Mouse (Mus musculus): Measurements from ENCODE around the gene Ccdc17. TPM values are rescaled to one million over a fixed set of nuclear protein-coding genes. Genes with fewer than 3 reads are reported as not detected.

The Ccdc17 gene
- polyA plus RNA-seq, 1 experiment from 2014 or later: 5.9 TPM

DNA sequence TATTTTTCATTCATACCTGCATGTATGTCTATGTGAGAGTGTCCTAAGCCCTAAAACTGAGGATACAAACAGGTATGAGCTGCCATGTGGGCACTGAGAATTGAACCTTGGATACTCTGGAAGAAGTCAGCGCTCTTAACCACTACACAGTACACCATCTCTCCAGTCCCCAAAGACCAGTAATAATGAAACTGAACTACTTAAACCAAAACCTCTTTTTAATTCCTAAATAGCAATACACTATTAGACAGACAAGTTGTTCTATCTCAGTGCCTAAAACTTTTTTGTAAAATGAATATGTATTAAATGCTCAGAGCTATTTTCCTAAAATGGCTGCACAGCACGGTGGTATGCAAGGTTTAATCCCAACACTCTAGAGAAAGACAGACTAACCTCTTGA, 18.8 kb downstream of the Ccdc17 start:
- Histone ChIP-seq H3K27me3 (ENCODE audit: insufficient read depth, low read length) (no peaks in the 10 kb centered on the region), H3K4me2 (ENCODE audit: low read length) (no peak overlapping the region), H3K4me1 (replicated peaks; ENCODE audit: insufficient read depth, low read length) (no peaks in the 10 kb centered on the region), H3K27ac (no peak overlapping the region), H3K9me3 (replicated peaks; ENCODE audit: low read length) (no peaks in the 10 kb centered on the region), H3K9ac (ENCODE audit: low read depth, low read length) (no peak overlapping the region), H3K36me3 (ENCODE audit: insufficient read depth, low read length) (peaks cover 27% of the 10 kb centered on the region), H3K4me3 (replicated peaks; ENCODE audit: low read depth, low read length) (no peak overlapping the region)
- no peak for TF ChIP-seq CTCF (IDR thresholded peaks at IDR 0.05; ENCODE audit: low read depth)
- WGBS: 97% methylated on average over 2 of the region's 2 CpGs
- ATAC-seq (replicated peaks; ENCODE audit: low FRiP score, low read depth): no peak
- DNase-seq (ENCODE audit: low spot score): no peak

DNA sequence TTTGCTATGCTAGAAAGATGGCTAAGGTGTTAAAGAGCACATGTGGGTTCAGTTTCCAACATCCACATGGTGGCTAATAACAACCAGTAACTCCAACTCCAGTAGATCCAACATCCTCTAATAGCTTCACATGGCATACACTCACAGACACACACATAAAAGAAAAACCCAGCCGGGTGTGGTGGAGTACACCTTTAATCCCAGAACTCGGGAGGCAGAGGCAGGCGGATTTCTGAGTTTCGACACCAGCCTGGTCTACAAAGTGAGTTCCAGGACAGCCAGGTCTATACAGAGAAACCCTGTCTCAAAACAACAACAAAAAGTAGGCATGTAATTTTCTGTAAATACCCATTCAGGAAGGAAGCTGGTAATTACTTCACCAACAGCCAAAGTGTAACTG, 28.4 kb downstream of the Ccdc17 start:
- WGBS: 93% methylated on average over 4 of the region's 4 CpGs

DNA sequence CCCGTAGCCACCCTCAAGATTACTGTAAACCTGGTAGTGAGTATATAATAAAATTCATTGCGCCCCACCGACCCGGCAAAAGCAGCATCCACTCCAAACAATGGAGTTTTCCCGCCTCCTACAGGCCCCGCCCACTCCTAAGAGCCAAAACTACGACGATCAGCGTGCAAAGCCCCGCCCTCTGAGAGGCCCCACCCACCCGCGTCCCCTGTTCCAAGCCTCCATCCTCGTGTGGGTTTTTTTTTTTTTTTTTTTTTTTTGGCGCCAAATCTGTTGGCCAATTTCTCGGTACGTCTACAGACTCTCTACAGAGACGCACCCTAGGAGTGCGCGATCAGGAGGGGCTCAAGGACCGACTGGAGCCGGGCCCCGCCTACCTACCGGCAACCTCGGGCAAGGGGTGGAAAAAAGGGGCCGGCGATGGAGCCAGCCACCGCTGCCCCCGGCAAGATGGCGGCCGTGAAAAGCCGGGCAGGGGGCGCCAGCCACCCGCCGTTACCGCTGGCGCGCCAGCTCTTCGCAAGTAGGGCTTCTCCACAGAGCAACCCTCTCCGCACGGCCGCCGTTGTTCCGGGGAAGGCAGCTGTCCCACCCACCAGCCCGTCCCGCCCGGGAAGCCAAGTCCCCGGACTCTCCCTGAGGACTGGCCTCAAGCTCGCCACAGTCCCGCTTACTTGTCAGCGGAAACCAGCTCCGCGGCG, 30.4 kb downstream of the Ccdc17 start:
- H3K4me3 ChIP-seq (replicated peaks; ENCODE audit: low read depth, low read length): peak overlapping the region; percentile 99
- peak overlapping the region; percentile 96 for H3K27ac ChIP-seq
- peak overlapping the region; percentile 67 for H3K4me2 ChIP-seq (ENCODE audit: low read length)
- peaks cover under 1% of the 10 kb centered on the region; the same call in 1 of the 2 replicates for H3K36me3 ChIP-seq (ENCODE audit: insufficient read depth, low read length)
- H3K9me3 ChIP-seq (replicated peaks; ENCODE audit: low read length): no peaks in the 10 kb centered on the region
- H3K27me3 ChIP-seq (ENCODE audit: insufficient read depth, low read length): no peaks in the 10 kb centered on the region
- H3K9ac ChIP-seq (ENCODE audit: low read depth, low read length): peak overlapping the region; percentile 91
- peak; percentile 95 for DNase-seq (ENCODE audit: low spot score)
- H3K4me1 ChIP-seq (replicated peaks; ENCODE audit: insufficient read depth, low read length): 0 out of 2 replicates have a peak, but pooled peaks cover 5% of the 10 kb centered on the region
- under 1% methylated on average over 53 of the region's 53 CpGs for WGBS
- ATAC-seq (replicated peaks; ENCODE audit: low FRiP score, low read depth): peak; percentile 65
- TF ChIP-seq CTCF (IDR thresholded peaks at IDR 0.05; ENCODE audit: low read depth): peak; percentile 32

More for the DNA sequence above, 28.4 kb downstream of the Ccdc17 start:
- no peak for TF ChIP-seq CTCF (IDR thresholded peaks at IDR 0.05; ENCODE audit: low read depth)
- Histone ChIP-seq H3K9me3 (replicated peaks; ENCODE audit: low read length) (no peaks in the 10 kb centered on the region), H3K27me3 (ENCODE audit: insufficient read depth, low read length) (no peaks in the 10 kb centered on the region), H3K4me2 (ENCODE audit: low read length) (no peak overlapping the region), H3K4me1 (replicated peaks; ENCODE audit: insufficient read depth, low read length) (0 out of 2 replicates have a peak, but pooled peaks cover 5% of the 10 kb centered on the region), H3K9ac (ENCODE audit: low read depth, low read length) (no peak overlapping the region), H3K36me3 (ENCODE audit: insufficient read depth, low read length) (peaks cover 4% of the 10 kb centered on the region), H3K27ac (no peak overlapping the region), H3K4me3 (replicated peaks; ENCODE audit: low read depth, low read length) (no peak overlapping the region)
- ATAC-seq (replicated peaks; ENCODE audit: low FRiP score, low read depth): no peak
- no peak for DNase-seq (ENCODE audit: low spot score)

DNA sequence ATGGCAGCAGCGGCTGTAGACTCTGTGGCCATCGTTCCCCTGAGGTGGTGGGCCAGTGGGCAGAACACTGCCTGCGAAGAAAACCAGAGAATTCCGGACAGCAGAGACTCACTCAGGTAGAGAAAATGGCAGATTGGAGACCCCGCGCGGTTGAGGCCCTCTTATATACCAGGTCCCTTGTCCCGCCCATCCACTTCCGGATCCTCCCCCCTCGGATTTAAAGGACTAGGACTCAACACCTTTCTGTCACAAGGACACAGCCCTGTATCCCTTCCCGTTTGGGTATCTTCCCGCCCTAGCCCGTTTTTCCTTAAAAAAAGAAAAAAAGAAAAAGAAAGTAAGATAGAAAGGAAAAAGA, 30.9 kb downstream of the Ccdc17 start:
- Histone ChIP-seq H3K36me3 (ENCODE audit: insufficient read depth, low read length) (no peaks in the 10 kb centered on the region), H3K9ac (ENCODE audit: low read depth, low read length) (peak overlapping the region; percentile 91), H3K4me2 (ENCODE audit: low read length) (peak overlapping the region; percentile 67), H3K4me3 (replicated peaks; ENCODE audit: low read depth, low read length) (peak overlapping the region; percentile 99), H3K4me1 (replicated peaks; ENCODE audit: insufficient read depth, low read length) (0 out of 2 replicates have a peak, but pooled peaks cover 5% of the 10 kb centered on the region), H3K27me3 (ENCODE audit: insufficient read depth, low read length) (no peaks in the 10 kb centered on the region), H3K27ac (peak overlapping the region; percentile 96), H3K9me3 (replicated peaks; ENCODE audit: low read length) (no peaks in the 10 kb centered on the region)
- ATAC-seq (replicated peaks; ENCODE audit: low FRiP score, low read depth) (peak; percentile 93), DNase-seq (ENCODE audit: low spot score) (peak; percentile 97)
- no peak for TF ChIP-seq CTCF (IDR thresholded peaks at IDR 0.05; ENCODE audit: low read depth)
- WGBS: 0% methylated on average over 13 of the region's 13 CpGs

DNA sequence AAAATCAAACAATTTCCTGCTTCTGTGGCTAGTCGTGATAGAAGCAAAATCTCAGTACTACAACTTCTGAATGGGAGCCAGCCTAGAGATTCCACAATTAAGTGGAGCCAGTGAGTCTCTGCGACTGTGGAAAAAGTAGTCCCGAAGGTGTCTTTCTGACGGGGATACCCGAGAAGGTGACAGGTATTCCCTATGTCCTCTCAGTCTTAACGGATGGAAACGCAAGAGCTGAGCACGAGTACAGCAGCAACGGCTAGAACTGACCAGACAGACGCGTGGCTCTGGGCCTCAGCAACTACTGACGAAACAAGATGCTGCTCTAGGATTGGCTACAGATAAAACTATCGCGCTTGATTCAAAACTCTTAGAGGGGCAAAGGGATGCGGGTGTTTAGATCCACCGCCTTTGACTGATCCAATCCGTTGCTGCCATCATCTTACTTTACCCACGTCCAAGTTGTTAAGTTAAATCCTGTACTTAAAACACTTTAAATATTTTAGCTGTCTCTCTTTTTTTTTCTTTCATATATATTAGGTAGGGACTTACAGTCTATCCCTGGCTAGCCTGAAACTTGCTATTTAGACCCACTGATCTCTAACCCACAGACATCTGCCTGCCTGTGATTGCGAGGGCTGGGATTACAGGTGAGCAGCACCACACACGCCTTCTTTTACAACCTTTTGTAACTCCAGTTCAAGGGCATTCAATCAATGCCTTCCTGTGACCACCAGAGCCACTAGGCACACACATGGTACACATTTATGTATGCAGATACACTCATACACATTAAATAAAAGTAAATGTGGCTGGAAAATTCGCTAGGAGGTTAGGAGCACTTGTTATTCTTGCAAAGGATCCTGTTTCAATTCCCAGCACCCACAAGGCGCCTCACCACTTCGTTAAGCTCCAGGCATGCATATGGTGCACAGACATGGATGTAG, 31.5 kb downstream of the Ccdc17 start, which contains the start of gene Nasp:
Nasp (minus strand) TSS at position 220 of the 941 bp plus-strand sequence.
- Histone ChIP-seq H3K9ac (ENCODE audit: low read depth, low read length) (peak within 1 kb of the TSS; percentile 91), H3K27ac (peak within 1 kb of the TSS; percentile 96), H3K4me1 (replicated peaks; ENCODE audit: insufficient read depth, low read length) (0 out of 2 replicates have a peak, but pooled peaks cover 5% of the 10 kb centered on the region), H3K4me2 (ENCODE audit: low read length) (peak within 1 kb of the TSS; percentile 67), H3K27me3 (ENCODE audit: insufficient read depth, low read length) (no peaks in the 10 kb centered on the region), H3K36me3 (ENCODE audit: insufficient read depth, low read length) (no peaks in the 10 kb centered on the region), H3K9me3 (replicated peaks; ENCODE audit: low read length) (no peaks in the 10 kb centered on the region), H3K4me3 (replicated peaks; ENCODE audit: low read depth, low read length) (peak within 1 kb of the TSS; percentile 99)
- peak; percentile 97 for DNase-seq (ENCODE audit: low spot score)
- TF ChIP-seq CTCF (IDR thresholded peaks at IDR 0.05; ENCODE audit: low read depth): no peak
- ATAC-seq (replicated peaks; ENCODE audit: low FRiP score, low read depth): peak; percentile 89
- 6% methylated on average over 23 of the region's 23 CpGs for WGBS

DNA sequence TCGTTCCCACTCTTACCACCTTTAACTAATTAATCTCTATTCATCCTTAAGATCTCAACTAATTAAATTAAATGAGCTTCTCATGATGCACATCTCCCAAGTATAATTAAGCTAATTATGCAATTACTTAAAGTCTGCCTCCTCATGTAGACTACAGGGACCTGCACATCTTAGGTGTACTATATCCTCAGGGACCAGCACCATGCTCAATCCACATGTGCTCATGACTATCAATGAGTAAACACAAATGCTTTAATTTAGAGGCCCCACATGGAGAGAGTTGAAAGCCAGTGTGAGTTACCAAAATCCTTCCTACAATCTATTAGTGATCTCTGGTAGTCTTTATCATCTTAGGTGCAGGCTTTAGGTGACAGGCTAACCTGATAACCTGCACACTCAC, 38.7 kb downstream of the Ccdc17 start:
- ATAC-seq (replicated peaks; ENCODE audit: low FRiP score, low read depth): no peak
- 90% methylated on average over 1 of the region's 1 CpGs for WGBS
- H3K36me3 ChIP-seq (ENCODE audit: insufficient read depth, low read length): peaks cover 41% of the 10 kb centered on the region

More for the DNA sequence above, 38.7 kb downstream of the Ccdc17 start:
- no peak overlapping the region for H3K4me2 ChIP-seq (ENCODE audit: low read length)
- no peak for DNase-seq (ENCODE audit: low spot score)
- no peaks in the 10 kb centered on the region for H3K27me3 ChIP-seq (ENCODE audit: insufficient read depth, low read length)
- H3K27ac ChIP-seq: no peak overlapping the region
- H3K4me3 ChIP-seq (replicated peaks; ENCODE audit: low read depth, low read length): no peak overlapping the region
- no peak for TF ChIP-seq CTCF (IDR thresholded peaks at IDR 0.05; ENCODE audit: low read depth)
- H3K4me1 ChIP-seq (replicated peaks; ENCODE audit: insufficient read depth, low read length): no peaks in the 10 kb centered on the region
- no peaks in the 10 kb centered on the region for H3K9me3 ChIP-seq (replicated peaks; ENCODE audit: low read length)
- H3K9ac ChIP-seq (ENCODE audit: low read depth, low read length): no peak overlapping the region

All from kidney, postnatal 0 days (tissue).